12 mouse cellular contexts compared by ENCODE assay signal in genomic region chr5:135799746-135800145, GRCm38 (mm10). TPM values are rescaled to one million over a fixed set of nuclear protein-coding genes. Genes with fewer than 3 reads are reported as not detected.
DNase-seq lines count a peak whose midpoint lies in the region; ATAC-seq and TF ChIP-seq lines count a peak whose summit lies in the region.
"Had no signal": no experiment of that assay in that cellular context is flagged by ENCODE, and none has a peak within 500 bp of the region (broad histone marks: within the 10 kb centered on the region; RNA-seq: fewer than 3 reads in every experiment).

No protein-coding gene starts in this region.

- no peaks in the 10 kb centered on the region for H3K36me3 ChIP-seq in heart, adult 2 months (ENCODE audit: control insufficient read depth, insufficient read depth, low read length)
- no peaks in the 10 kb centered on the region for H3K36me3 ChIP-seq in heart, embryonic 12.5 days
- no peaks in the 10 kb centered on the region for H3K36me3 ChIP-seq in midbrain, embryonic 11.5 days (ENCODE audit: control insufficient read depth, insufficient read depth, low read length)
- no peaks in the 10 kb centered on the region for H3K36me3 ChIP-seq in midbrain, embryonic 13.5 days
- H3K36me3 ChIP-seq: forebrain, embryonic 15.5 days had no signal

- H3K9me3 ChIP-seq in heart, embryonic 12.5 days (replicated peaks) = 0 out of 2 replicates have a peak, but pooled peaks cover 4% of the 10 kb centered on the region
- H3K9me3 ChIP-seq in midbrain, embryonic 11.5 days (ENCODE audit: control insufficient read depth, low read length) = no peaks in the 10 kb centered on the region
- no peaks in the 10 kb centered on the region for H3K9me3 ChIP-seq in midbrain, embryonic 13.5 days
- H3K9me3 ChIP-seq: forebrain, embryonic 15.5 days had no signal

- no peak overlapping the region for H3K4me2 ChIP-seq in heart, embryonic 12.5 days
- no peak overlapping the region for H3K4me2 ChIP-seq in midbrain, embryonic 11.5 days
- no peak overlapping the region for H3K4me2 ChIP-seq in midbrain, embryonic 13.5 days (replicated peaks)
- H3K4me2 ChIP-seq: forebrain, embryonic 15.5 days had no signal

- H3K9ac ChIP-seq in heart, adult 2 months (ENCODE audit: low read depth, low read length) = no peak overlapping the region
- no peak overlapping the region for H3K9ac ChIP-seq in heart, embryonic 12.5 days
- H3K9ac ChIP-seq in midbrain, embryonic 11.5 days (ENCODE audit: low read length) = no peak overlapping the region
- H3K9ac ChIP-seq in midbrain, embryonic 13.5 days (replicated peaks) = no peak overlapping the region
- H3K9ac ChIP-seq: forebrain, embryonic 15.5 days had no signal

- WGBS in heart, adult 2 months = 51% methylated on average over 4 of the region's 4 CpGs
- WGBS in heart, embryonic 12.5 days = 41% methylated on average over 4 of the region's 4 CpGs
- WGBS in midbrain, embryonic 11.5 days = 41% methylated on average over 4 of the region's 4 CpGs
- WGBS in midbrain, embryonic 13.5 days = 50% methylated on average over 4 of the region's 4 CpGs

- no peaks in the 10 kb centered on the region for H3K4me1 ChIP-seq in heart, adult 2 months (ENCODE audit: control insufficient read depth, insufficient read depth, low read length)
- peaks cover 17% of the 10 kb centered on the region for H3K4me1 ChIP-seq in heart, embryonic 12.5 days (replicated peaks)
- H3K4me1 ChIP-seq in midbrain, embryonic 11.5 days (ENCODE audit: control insufficient read depth, insufficient read depth, low read length) = peaks cover 6% of the 10 kb centered on the region
- H3K4me1 ChIP-seq in midbrain, embryonic 13.5 days (replicated peaks) = peaks cover 34% of the 10 kb centered on the region

- no peak for TF ChIP-seq POLR2A in heart, adult 2 months (IDR thresholded peaks at IDR 0.05; ENCODE audit: insufficient read depth, low read depth, low read length)

- TF ChIP-seq CTCF in heart, adult 2 months (IDR thresholded peaks at IDR 0.05) = peak; percentile 62

- DNase-seq in heart, adult 2 months = no peak
- peak; percentile 66 for DNase-seq in midbrain, embryonic 11.5 days (ENCODE audit: low spot score, missing footprints)
- peak; percentile 64 for DNase-seq in R1 (ENCODE audit: low read depth, low spot score)
- DNase-seq in retina, embryonic 14.5 days (ENCODE audit: low spot score) = peak; percentile 44
- DNase-seq in T-cell, adult 2 months (ENCODE audit: low spot score) = no peak
- DNase-seq in spleen, postnatal 14 days (ENCODE audit: low spot score in 2 of 2) = no peak
- DNase-seq: adrenal gland, adult 2 months had no signal

- no peak for ATAC-seq in heart, embryonic 12.5 days (ENCODE audit: insufficient number of reproducible peaks, low FRiP score)
- no peak for ATAC-seq in midbrain, embryonic 11.5 days (ENCODE audit: low FRiP score)
- no peak for ATAC-seq in midbrain, embryonic 13.5 days
- ATAC-seq: forebrain, embryonic 15.5 days had no signal

- no peak overlapping the region for H3K4me3 ChIP-seq in heart, adult 2 months
- H3K4me3 ChIP-seq in heart, embryonic 12.5 days = no peak overlapping the region
- no peak overlapping the region for H3K4me3 ChIP-seq in midbrain, embryonic 11.5 days (ENCODE audit: low read depth, low read length)
- no peak overlapping the region for H3K4me3 ChIP-seq in midbrain, embryonic 13.5 days (replicated peaks)
- H3K4me3 ChIP-seq: forebrain, embryonic 15.5 days had no signal

- intact Hi-C loops in heart, adult 2 months (cut with DNase I) = no loop called here

- TF ChIP-seq EP300 in heart, adult 2 months (IDR thresholded peaks at IDR 0.05; ENCODE audit: insufficient read depth, low read depth, low read length) = no peak

- H3K27ac ChIP-seq in heart, adult 2 months = no peak overlapping the region
- H3K27ac ChIP-seq in heart, embryonic 12.5 days (ENCODE audit: poor library complexity, severe bottlenecking) = no peak overlapping the region
- no peak overlapping the region for H3K27ac ChIP-seq in midbrain, embryonic 11.5 days (ENCODE audit: low read depth, low read length)
- no peak overlapping the region for H3K27ac ChIP-seq in midbrain, embryonic 13.5 days
- H3K27ac ChIP-seq: forebrain, embryonic 15.5 days had no signal

- no peaks in the 10 kb centered on the region for H3K79me2 ChIP-seq in heart, adult 2 months (replicated peaks; ENCODE audit: control insufficient read depth, insufficient read depth, low read length)

- H3K27me3 ChIP-seq in heart, adult 2 months (ENCODE audit: control insufficient read depth, insufficient read depth, low read length) = no peaks in the 10 kb centered on the region; the same call in 1 of the 2 replicates
- 0 out of 2 replicates have a peak, but pooled peaks cover 4% of the 10 kb centered on the region for H3K27me3 ChIP-seq in heart, embryonic 12.5 days (replicated peaks)
- no peaks in the 10 kb centered on the region for H3K27me3 ChIP-seq in midbrain, embryonic 11.5 days (ENCODE audit: control insufficient read depth, insufficient read depth, low read length)
- no peaks in the 10 kb centered on the region for H3K27me3 ChIP-seq in midbrain, embryonic 13.5 days
- H3K27me3 ChIP-seq: forebrain, embryonic 15.5 days had no signal

RNA-seq across cellular contexts. Expression of gene Srrm3, which starts 6.9 kb away (rescaled TPM):
- not detected for total RNA-seq in heart, adult 2 months (2021)
- not detected in 2 replicates for polyA plus RNA-seq in heart, adult 2 months (2012; rRNA removed)
- polyA plus RNA-seq in heart, embryonic 12.5 days (2016; fragmentation: Nextera tagmentation; extraction: Ambion mirVana) = 0.22 TPM in 1 of 2 replicates, not detected in the other
- polyA plus RNA-seq in midbrain, embryonic 11.5 days (2014; fragmentation: Nextera tagmentation; extraction: Ambion mirVana) = 19.0 and 20.7 TPM in 2 replicates
- 91.4 and 124 TPM in 2 replicates for polyA plus RNA-seq in midbrain, embryonic 13.5 days (2015; fragmentation: Nextera tagmentation; extraction: Ambion mirVana)
- total RNA-seq: neutrophil, adult 5-6 weeks had no signal
- polyA plus RNA-seq: liver, embryonic 16.5 days had no signal

RNA-seq across cellular contexts. Expression of gene Mdh2, which starts 21.5 kb away (rescaled TPM):
- 1,000 to 10,000 TPM; 1,645 to 1,928 TPM for total RNA-seq in heart, adult 2 months (2021)
- 2,909 and 3,459 TPM in 2 replicates for polyA plus RNA-seq in heart, adult 2 months (2012; rRNA removed)
- polyA plus RNA-seq in heart, embryonic 12.5 days (2016; fragmentation: Nextera tagmentation; extraction: Ambion mirVana) = 950 TPM in 2 replicates
- 562 and 580 TPM in 2 replicates for polyA plus RNA-seq in midbrain, embryonic 11.5 days (2014; fragmentation: Nextera tagmentation; extraction: Ambion mirVana)
- 563 and 580 TPM in 2 replicates for polyA plus RNA-seq in midbrain, embryonic 13.5 days (2015; fragmentation: Nextera tagmentation; extraction: Ambion mirVana)

RNA-seq across cellular contexts. Expression of gene Styxl1, which starts 21.6 kb away (rescaled TPM):
- total RNA-seq in heart, adult 2 months (2021) = not detected
- 0.20 TPM in 1 of 2 replicates, not detected in the other for polyA plus RNA-seq in heart, adult 2 months (2012; rRNA removed)
- not detected in 2 replicates for polyA plus RNA-seq in heart, embryonic 12.5 days (2016; fragmentation: Nextera tagmentation; extraction: Ambion mirVana)
- polyA plus RNA-seq in midbrain, embryonic 11.5 days (2014; fragmentation: Nextera tagmentation; extraction: Ambion mirVana) = not detected in 2 replicates
- polyA plus RNA-seq in midbrain, embryonic 13.5 days (2015; fragmentation: Nextera tagmentation; extraction: Ambion mirVana) = 0.34 TPM in 1 of 2 replicates, not detected in the other

RNA-seq across cellular contexts. Expression of gene Tmem120a, which starts 55.5 kb away (rescaled TPM):
- 10 to 100 TPM; 13.6 to 19.3 TPM for total RNA-seq in heart, adult 2 months (2021)
- 18.5 and 27.3 TPM in 2 replicates for polyA plus RNA-seq in heart, adult 2 months (2012; rRNA removed)
- 34.5 and 35.8 TPM in 2 replicates for polyA plus RNA-seq in heart, embryonic 12.5 days (2016; fragmentation: Nextera tagmentation; extraction: Ambion mirVana)
- 57.5 and 59.9 TPM in 2 replicates for polyA plus RNA-seq in midbrain, embryonic 11.5 days (2014; fragmentation: Nextera tagmentation; extraction: Ambion mirVana)
- 70.1 and 72.7 TPM in 2 replicates for polyA plus RNA-seq in midbrain, embryonic 13.5 days (2015; fragmentation: Nextera tagmentation; extraction: Ambion mirVana)

Comparison
In these comparisons a context has a peak if more than half of its experiments do, and no peak if none do; other contexts are left out.
1. DNase-seq: peak in midbrain, embryonic 11.5 days (single experiment), R1 (single experiment) and retina, embryonic 14.5 days (single experiment); none in heart, adult 2 months (0 of 2), T-cell, adult 2 months (single experiment) and spleen, postnatal 14 days (0 of 2).
2. RNA of gene Srrm3, which starts 6.9 kb away (polyA plus RNA-seq): 91.4 to 124 TPM in midbrain, embryonic 13.5 days and 19.0 to 20.7 TPM in midbrain, embryonic 11.5 days; 0.22 TPM in heart, embryonic 12.5 days and not detected in heart, adult 2 months; every median in the first group is over 10 times any median in the second.